In genomic region chr19:10904512-10904911, GRCm38 (mm10) we compare ENCODE assay signal across 15 mouse cellular contexts. TPM values are rescaled to one million over a fixed set of nuclear protein-coding genes. Genes with fewer than 3 reads are reported as not detected.
DNase-seq lines count a peak whose midpoint lies in the region; ATAC-seq and TF ChIP-seq lines count a peak whose summit lies in the region.
"Had no signal": no experiment of that assay in that cellular context is flagged by ENCODE, and none has a peak within 500 bp of the region (broad histone marks: within the 10 kb centered on the region; RNA-seq: fewer than 3 reads in every experiment).

No protein-coding gene starts in this region.

- H3K4me2 ChIP-seq in kidney, embryonic 14.5 days (replicated peaks; ENCODE audit: low read depth, low read length): no peak overlapping the region
- H3K4me2 ChIP-seq in lung, embryonic 15.5 days: no peak overlapping the region
- no peak overlapping the region for H3K4me2 ChIP-seq in stomach, embryonic 16.5 days (ENCODE audit: low read depth, low read length)
- no peak overlapping the region for H3K4me2 ChIP-seq in midbrain, postnatal 0 days (ENCODE audit: low read depth, low read length, poor library complexity, severe bottlenecking)
- H3K4me2 ChIP-seq: neural tube, embryonic 13.5 days had no signal

- no peak for DNase-seq in heart, embryonic 10.5 days (ENCODE audit: low spot score)
- no peak for DNase-seq in heart, adult 8-10 months (ENCODE audit: low spot score)
- no peak for DNase-seq in kidney, postnatal 4 days
- DNase-seq in lung, adult 2 months: no peak
- no peak for DNase-seq in midbrain, postnatal 0 days (ENCODE audit: low spot score)
- DNase-seq: midbrain, embryonic 14.5 days; thymus, adult 18-20 months had no signal

- WGBS in heart, embryonic 10.5 days: 85% methylated on average over 5 of the region's 5 CpGs
- 92% methylated on average over 5 of the region's 5 CpGs for WGBS in kidney, embryonic 14.5 days
- 74% methylated on average over 5 of the region's 5 CpGs for WGBS in lung, embryonic 15.5 days
- WGBS in lung, adult 2 months: 70% methylated on average over 5 of the region's 5 CpGs
- WGBS in stomach, embryonic 16.5 days: 61% methylated on average over 5 of the region's 5 CpGs
- WGBS in midbrain, postnatal 0 days: 88% methylated on average over 5 of the region's 5 CpGs

- H3K27me3 ChIP-seq in heart, embryonic 10.5 days (ENCODE audit: insufficient read depth, poor library complexity, severe bottlenecking): no peaks in the 10 kb centered on the region
- no peaks in the 10 kb centered on the region for H3K27me3 ChIP-seq in kidney, embryonic 14.5 days (ENCODE audit: control insufficient read depth, insufficient read depth, low read length)
- no peaks in the 10 kb centered on the region for H3K27me3 ChIP-seq in lung, embryonic 15.5 days
- no peaks in the 10 kb centered on the region for H3K27me3 ChIP-seq in stomach, embryonic 16.5 days (ENCODE audit: control insufficient read depth, insufficient read depth, low read length)
- no peaks in the 10 kb centered on the region for H3K27me3 ChIP-seq in midbrain, postnatal 0 days (ENCODE audit: insufficient read depth, low read length)
- H3K27me3 ChIP-seq: neural tube, embryonic 13.5 days had no signal

- H3K4me1 ChIP-seq in heart, embryonic 10.5 days: peaks cover 44% of the 10 kb centered on the region
- peaks cover 9% of the 10 kb centered on the region; the same call in 1 of the 2 replicates for H3K4me1 ChIP-seq in kidney, embryonic 14.5 days (ENCODE audit: control insufficient read depth, insufficient read depth, low read length)
- H3K4me1 ChIP-seq in lung, embryonic 15.5 days: peaks cover 37% of the 10 kb centered on the region
- 0 out of 2 replicates have a peak, but pooled peaks cover 4% of the 10 kb centered on the region for H3K4me1 ChIP-seq in lung, adult 2 months (ENCODE audit: control insufficient read depth, insufficient read depth, low read length)
- peaks cover 24% of the 10 kb centered on the region for H3K4me1 ChIP-seq in stomach, embryonic 16.5 days (ENCODE audit: control insufficient read depth, insufficient read depth, low read length)
- no peaks in the 10 kb centered on the region for H3K4me1 ChIP-seq in midbrain, postnatal 0 days (ENCODE audit: insufficient read depth, low read length)
- H3K4me1 ChIP-seq: forebrain, embryonic 10.5 days; hindbrain, embryonic 10.5 days; neural tube, embryonic 13.5 days had no signal

- peaks cover 81% of the 10 kb centered on the region for H3K36me3 ChIP-seq in heart, embryonic 10.5 days
- peaks cover 82% of the 10 kb centered on the region for H3K36me3 ChIP-seq in kidney, embryonic 14.5 days (ENCODE audit: control insufficient read depth, insufficient read depth, low read length)
- peaks cover 74% of the 10 kb centered on the region for H3K36me3 ChIP-seq in lung, embryonic 15.5 days
- H3K36me3 ChIP-seq in stomach, embryonic 16.5 days (ENCODE audit: control insufficient read depth, insufficient read depth, low read length): peaks cover 30% of the 10 kb centered on the region
- H3K36me3 ChIP-seq in midbrain, postnatal 0 days (ENCODE audit: insufficient read depth, low read length): peaks cover 68% of the 10 kb centered on the region

- ATAC-seq in kidney, embryonic 14.5 days (ENCODE audit: low FRiP score, low TSS enrichment): no peak
- no peak for ATAC-seq in lung, embryonic 15.5 days (ENCODE audit: borderline replicate concordance, extremely low read depth, low FRiP score, low TSS enrichment)
- no peak for ATAC-seq in stomach, embryonic 16.5 days (ENCODE audit: insufficient read depth, low FRiP score)
- no peak for ATAC-seq in midbrain, postnatal 0 days (ENCODE audit: low FRiP score)

- H3K9me3 ChIP-seq in heart, embryonic 10.5 days: no peaks in the 10 kb centered on the region
- H3K9me3 ChIP-seq in kidney, embryonic 14.5 days (ENCODE audit: control insufficient read depth, low read length): no peaks in the 10 kb centered on the region
- no peaks in the 10 kb centered on the region for H3K9me3 ChIP-seq in lung, embryonic 15.5 days
- H3K9me3 ChIP-seq in stomach, embryonic 16.5 days (replicated peaks; ENCODE audit: control insufficient read depth, low read length): no peaks in the 10 kb centered on the region
- H3K9me3 ChIP-seq in midbrain, postnatal 0 days (ENCODE audit: low read length): no peaks in the 10 kb centered on the region
- H3K9me3 ChIP-seq: forebrain, embryonic 10.5 days; hindbrain, embryonic 10.5 days; neural tube, embryonic 13.5 days had no signal

- TF ChIP-seq CTCF in lung, adult 2 months (IDR thresholded peaks at IDR 0.05; ENCODE audit: insufficient read depth, low read length): no peak
- TF ChIP-seq CTCF in midbrain, postnatal 0 days (IDR thresholded peaks at IDR 0.05): no peak

- H3K4me3 ChIP-seq in heart, embryonic 10.5 days: no peak overlapping the region
- H3K4me3 ChIP-seq in kidney, embryonic 14.5 days (ENCODE audit: low read length): no peak overlapping the region
- H3K4me3 ChIP-seq in lung, embryonic 15.5 days: no peak overlapping the region
- H3K4me3 ChIP-seq in lung, adult 2 months (replicated peaks; ENCODE audit: extremely low read depth, low read depth, low read length): no peak overlapping the region
- no peak overlapping the region for H3K4me3 ChIP-seq in stomach, embryonic 16.5 days (replicated peaks; ENCODE audit: low read length)
- no peak overlapping the region for H3K4me3 ChIP-seq in midbrain, postnatal 0 days (ENCODE audit: low read depth, low read length)
- H3K4me3 ChIP-seq: forebrain, embryonic 10.5 days; hindbrain, embryonic 10.5 days; neural tube, embryonic 13.5 days had no signal

- no peak overlapping the region for H3K9ac ChIP-seq in kidney, embryonic 14.5 days (ENCODE audit: low read depth, low read length)
- H3K9ac ChIP-seq in lung, embryonic 15.5 days: no peak overlapping the region
- H3K9ac ChIP-seq in stomach, embryonic 16.5 days (ENCODE audit: low read length): no peak overlapping the region
- H3K9ac ChIP-seq in midbrain, postnatal 0 days (replicated peaks; ENCODE audit: low read length, poor library complexity, severe bottlenecking): no peak overlapping the region
- H3K9ac ChIP-seq: neural tube, embryonic 13.5 days had no signal

- no peak for TF ChIP-seq POLR2A in lung, adult 2 months (IDR thresholded peaks at IDR 0.05; ENCODE audit: borderline replicate concordance, extremely low read depth, low read depth, low read length)

- H3K27ac ChIP-seq in heart, embryonic 10.5 days: peak overlapping the region; percentile 42; the same call in 1 of the 2 replicates
- peak overlapping the region; percentile 42; the same call in 1 of the 2 replicates for H3K27ac ChIP-seq in kidney, embryonic 14.5 days (ENCODE audit: low read depth, low read length)
- peak overlapping the region; percentile 90 for H3K27ac ChIP-seq in lung, embryonic 15.5 days
- peak overlapping the region; percentile 88 for H3K27ac ChIP-seq in stomach, embryonic 16.5 days (ENCODE audit: low read length)
- no peak overlapping the region for H3K27ac ChIP-seq in midbrain, postnatal 0 days (ENCODE audit: low read depth, low read length)
- H3K27ac ChIP-seq: forebrain, embryonic 10.5 days; hindbrain, embryonic 10.5 days; macrophage; neural tube, embryonic 13.5 days had no signal

RNA-seq across cellular contexts. Expression of gene Prpf19, which starts 9.5 kb away (rescaled TPM):
- polyA plus RNA-seq in heart, embryonic 10.5 days (2016; fragmentation: Nextera tagmentation; extraction: Ambion mirVana): 21.3 and 48.5 TPM in 2 replicates
- 100 to 1,000 TPM; 259 to 280 (median 264) TPM for total RNA-seq in heart, adult 8-10 months (2022)
- 61.0 and 75.7 TPM in 2 replicates for polyA plus RNA-seq in kidney, embryonic 14.5 days (2014; fragmentation: Nextera tagmentation; extraction: Ambion mirVana)
- polyA plus RNA-seq in lung, embryonic 15.5 days (2015; fragmentation: Nextera tagmentation; extraction: Ambion mirVana): 35.8 and 39.8 TPM in 2 replicates
- 159 and 186 TPM in 2 replicates for polyA plus RNA-seq in lung, adult 2 months (2012; rRNA removed)
- 36.8 and 40.6 TPM in 2 replicates for polyA plus RNA-seq in stomach, embryonic 16.5 days (2015; fragmentation: Nextera tagmentation; extraction: Ambion mirVana)
- 281 and 298 TPM in 2 replicates for total RNA-seq in midbrain, postnatal 0 days (2014; rRNA removed)
- 37.8 and 38.1 TPM in 2 replicates for polyA plus RNA-seq in midbrain, postnatal 0 days (2015; fragmentation: Nextera tagmentation; extraction: Ambion mirVana)

RNA-seq across cellular contexts. Expression of gene Zp1, which starts 15.9 kb away (rescaled TPM):
- not detected in 2 replicates for polyA plus RNA-seq in heart, embryonic 10.5 days (2016; fragmentation: Nextera tagmentation; extraction: Ambion mirVana)
- total RNA-seq in heart, adult 8-10 months (2022): not detected
- polyA plus RNA-seq in kidney, embryonic 14.5 days (2014; fragmentation: Nextera tagmentation; extraction: Ambion mirVana): not detected in 2 replicates
- polyA plus RNA-seq in lung, embryonic 15.5 days (2015; fragmentation: Nextera tagmentation; extraction: Ambion mirVana): not detected in 2 replicates
- 0.21 and 0.33 TPM in 2 replicates for polyA plus RNA-seq in lung, adult 2 months (2012; rRNA removed)
- not detected in 2 replicates for polyA plus RNA-seq in stomach, embryonic 16.5 days (2015; fragmentation: Nextera tagmentation; extraction: Ambion mirVana)
- total RNA-seq in midbrain, postnatal 0 days (2014; rRNA removed): 0.14 and 0.82 TPM in 2 replicates
- 0.98 and 1.4 TPM in 2 replicates for polyA plus RNA-seq in midbrain, postnatal 0 days (2015; fragmentation: Nextera tagmentation; extraction: Ambion mirVana)
- total RNA-seq: adrenal gland, postnatal 10 days had no signal
- polyA plus RNA-seq: forebrain, embryonic 10.5 days; macrophage; neural tube, embryonic 13.5 days had no signal

RNA-seq across cellular contexts. Expression of gene Tmem109, which starts 22.7 kb away (rescaled TPM):
- 67.8 and 68.2 TPM in 2 replicates for polyA plus RNA-seq in heart, embryonic 10.5 days (2016; fragmentation: Nextera tagmentation; extraction: Ambion mirVana)
- total RNA-seq in heart, adult 8-10 months (2022): 100 to 1,000 TPM; 103 to 117 (median 104) TPM
- 87.6 and 90.9 TPM in 2 replicates for polyA plus RNA-seq in kidney, embryonic 14.5 days (2014; fragmentation: Nextera tagmentation; extraction: Ambion mirVana)
- polyA plus RNA-seq in lung, embryonic 15.5 days (2015; fragmentation: Nextera tagmentation; extraction: Ambion mirVana): 138 TPM in 2 replicates
- polyA plus RNA-seq in lung, adult 2 months (2012; rRNA removed): 206 and 278 TPM in 2 replicates
- 147 and 169 TPM in 2 replicates for polyA plus RNA-seq in stomach, embryonic 16.5 days (2015; fragmentation: Nextera tagmentation; extraction: Ambion mirVana)
- total RNA-seq in midbrain, postnatal 0 days (2014; rRNA removed): 21.3 and 22.9 TPM in 2 replicates
- polyA plus RNA-seq in midbrain, postnatal 0 days (2015; fragmentation: Nextera tagmentation; extraction: Ambion mirVana): 39.2 and 39.3 TPM in 2 replicates

RNA-seq across cellular contexts. Expression of gene Ptgdr2, which starts 32.4 kb away (rescaled TPM):
- polyA plus RNA-seq in heart, embryonic 10.5 days (2016; fragmentation: Nextera tagmentation; extraction: Ambion mirVana): 0.19 and 0.30 TPM in 2 replicates
- under 1 TPM in 1 of 4 experiments, not detected in 3; 0.19 TPM for total RNA-seq in heart, adult 8-10 months (2022)
- polyA plus RNA-seq in kidney, embryonic 14.5 days (2014; fragmentation: Nextera tagmentation; extraction: Ambion mirVana): not detected in 2 replicates
- 0.09 and 0.11 TPM in 2 replicates for polyA plus RNA-seq in lung, embryonic 15.5 days (2015; fragmentation: Nextera tagmentation; extraction: Ambion mirVana)
- polyA plus RNA-seq in lung, adult 2 months (2012; rRNA removed): 4.8 and 6.6 TPM in 2 replicates
- polyA plus RNA-seq in stomach, embryonic 16.5 days (2015; fragmentation: Nextera tagmentation; extraction: Ambion mirVana): not detected in 2 replicates
- 1.0 and 1.4 TPM in 2 replicates for total RNA-seq in midbrain, postnatal 0 days (2014; rRNA removed)
- 0.09 and 0.16 TPM in 2 replicates for polyA plus RNA-seq in midbrain, postnatal 0 days (2015; fragmentation: Nextera tagmentation; extraction: Ambion mirVana)
- total RNA-seq: adrenal gland, postnatal 10 days had no signal
- polyA plus RNA-seq: hindbrain, embryonic 10.5 days; macrophage; neural tube, embryonic 13.5 days had no signal

RNA-seq across cellular contexts. Expression of gene Tmem132a, which starts 34.8 kb away (rescaled TPM):
- polyA plus RNA-seq in heart, embryonic 10.5 days (2016; fragmentation: Nextera tagmentation; extraction: Ambion mirVana): 63.8 and 77.5 TPM in 2 replicates
- total RNA-seq in heart, adult 8-10 months (2022): 10 to 100 TPM in 3 of 4 experiments, 1 to 10 TPM in 1; 9.2 to 11.3 (median 10.9) TPM
- polyA plus RNA-seq in kidney, embryonic 14.5 days (2014; fragmentation: Nextera tagmentation; extraction: Ambion mirVana): 65.2 and 71.5 TPM in 2 replicates
- polyA plus RNA-seq in lung, embryonic 15.5 days (2015; fragmentation: Nextera tagmentation; extraction: Ambion mirVana): 75.9 TPM in 2 replicates
- 22.4 and 23.5 TPM in 2 replicates for polyA plus RNA-seq in lung, adult 2 months (2012; rRNA removed)
- polyA plus RNA-seq in stomach, embryonic 16.5 days (2015; fragmentation: Nextera tagmentation; extraction: Ambion mirVana): 66.3 and 70.6 TPM in 2 replicates
- total RNA-seq in midbrain, postnatal 0 days (2014; rRNA removed): 403 and 429 TPM in 2 replicates
- 207 and 213 TPM in 2 replicates for polyA plus RNA-seq in midbrain, postnatal 0 days (2015; fragmentation: Nextera tagmentation; extraction: Ambion mirVana)
